Mouse (Mus musculus): ENCODE results near the gene Gm20736.
"Not testable (repeated sequence)": the region's sequence is repeated elsewhere in the genome, so short reads cannot be mapped to it uniquely, and the experiment has no call there.

The Gm20736 gene

DNA sequence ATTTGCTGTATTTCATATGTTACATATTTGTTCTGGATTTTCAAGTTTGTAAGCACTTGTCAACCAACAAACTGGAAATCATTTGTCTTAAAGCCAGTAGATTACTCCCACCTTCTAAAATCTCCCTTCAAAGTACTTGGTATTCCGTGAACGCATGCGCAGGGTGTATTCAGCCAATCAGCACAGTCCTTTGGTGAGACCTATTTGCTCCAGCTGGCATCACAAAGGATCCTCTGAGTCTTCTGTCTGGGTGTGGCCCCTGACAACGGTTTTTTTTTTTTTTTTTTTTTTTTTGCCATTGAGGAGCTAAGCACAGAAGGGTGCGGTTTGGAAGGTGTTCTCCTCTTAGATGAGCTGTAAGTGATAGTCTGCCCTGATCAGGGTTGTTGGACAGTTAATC is at the start of gene Gm20736:
TSS of gene Gm20736 (plus strand) at position 301 of the 400 bp plus-strand sequence.
- in situ Hi-C loops (cut with MboI; ENCODE audit: unreplicated experiment in 2 of 2) = not testable (repeated sequence)

All from v-Abl transformed pro-B cells (cell line).